Mouse (Mus musculus): ENCODE results near the gene Tulp3. TPM values are rescaled to one million over a fixed set of nuclear protein-coding genes. Genes with fewer than 3 reads are reported as not detected.
"Not testable (repeated sequence)": the region's sequence is repeated elsewhere in the genome, so short reads cannot be mapped to it uniquely, and the experiment has no call there.

Tulp3 gene
- 8.2 and 10.6 TPM in 2 replicates for polyA plus RNA-seq (2016; fragmentation: Nextera tagmentation; extraction: Ambion mirVana)

DNA sequence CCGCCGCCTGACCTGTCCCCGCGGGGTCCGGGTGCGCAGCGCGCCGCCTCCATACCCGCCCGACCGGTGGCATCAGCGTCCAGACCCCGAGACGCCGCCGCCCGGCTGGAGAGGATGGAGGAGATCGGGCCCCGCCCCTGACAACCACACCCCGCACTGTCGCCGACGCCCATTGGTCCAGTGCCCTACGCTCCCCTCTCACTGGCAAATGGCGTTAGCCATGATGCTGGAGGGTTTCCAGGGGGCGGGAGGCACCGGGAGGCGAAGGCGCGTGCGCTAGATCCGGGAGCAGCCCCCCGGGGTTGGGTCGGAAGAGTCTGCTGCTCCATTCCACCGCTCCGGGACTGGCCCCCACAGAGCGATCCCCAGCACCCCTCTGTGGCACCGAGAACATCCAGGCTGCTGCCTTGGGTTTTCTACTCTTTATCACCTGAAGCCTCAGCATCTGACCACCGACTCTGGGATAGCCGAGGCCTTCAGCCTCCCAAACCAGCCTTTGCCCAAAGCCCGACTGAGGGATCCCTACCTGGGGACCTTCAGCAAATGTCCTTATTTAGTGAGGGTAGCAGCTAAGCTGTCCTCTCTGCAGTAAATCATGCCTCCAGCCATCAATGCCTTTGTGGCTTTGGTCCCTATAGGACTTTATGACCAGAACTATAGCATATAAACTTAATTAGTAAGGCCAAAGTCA lies at the start of gene Tulp3:
Tulp3 (minus strand) TSS at position 126 of the 691 bp plus-strand sequence.
- H3K4me3 ChIP-seq, result peak within 1 kb of the TSS; percentile 87
- peak within 1 kb of the TSS; percentile 54; the same call in 1 of the 2 replicates for H3K27ac ChIP-seq (ENCODE audit: poor library complexity, severe bottlenecking)
- WGBS, result 0% methylated on average over 42 of the region's 42 CpGs
- H3K4me2 ChIP-seq, result peak within 1 kb of the TSS; percentile 90
- H3K9ac ChIP-seq, result peak within 1 kb of the TSS; percentile 81
- H3K4me1 ChIP-seq (replicated peaks), result peaks cover 11% of the 10 kb centered on the region
- no peaks in the 10 kb centered on the region for H3K9me3 ChIP-seq (replicated peaks)
- peak; percentile 99 for ATAC-seq (ENCODE audit: insufficient number of reproducible peaks, low FRiP score)
- peaks cover 25% of the 10 kb centered on the region for H3K36me3 ChIP-seq
- H3K27me3 ChIP-seq (replicated peaks), result no peaks in the 10 kb centered on the region

DNA sequence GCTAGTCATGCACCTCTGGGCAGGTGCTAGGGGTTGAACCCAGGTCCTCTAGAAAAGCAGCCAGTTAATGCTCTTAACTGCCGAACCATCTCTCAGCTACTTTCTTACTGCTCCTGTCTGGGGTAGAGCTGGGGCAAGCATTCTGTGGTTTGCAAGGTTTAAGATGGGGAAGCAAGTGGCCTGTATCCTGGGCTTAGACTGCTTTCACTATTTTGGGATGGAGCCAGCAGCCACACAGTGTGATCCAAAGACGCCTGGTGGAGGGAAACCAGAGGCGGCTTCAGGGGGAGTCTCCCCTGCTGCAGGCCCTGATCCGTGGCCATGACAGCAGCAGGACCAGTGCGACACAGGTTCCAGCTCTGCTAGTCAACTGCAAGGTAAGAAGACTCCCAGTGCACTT lies 49.1 kb upstream of the Tulp3 start:
- no peak overlapping the region for H3K27ac ChIP-seq (ENCODE audit: poor library complexity, severe bottlenecking)
- no peak overlapping the region for H3K9ac ChIP-seq
- peaks cover 5% of the 10 kb centered on the region for H3K4me1 ChIP-seq (replicated peaks)
- no peak overlapping the region for H3K4me2 ChIP-seq
- no peak overlapping the region for H3K4me3 ChIP-seq
- WGBS, result 61% methylated on average over 5 of the region's 5 CpGs
- H3K27me3 ChIP-seq (replicated peaks), result no peaks in the 10 kb centered on the region
- H3K36me3 ChIP-seq, result peaks cover 36% of the 10 kb centered on the region
- H3K9me3 ChIP-seq (replicated peaks), result no peaks in the 10 kb centered on the region
- no peak for ATAC-seq (ENCODE audit: insufficient number of reproducible peaks, low FRiP score)

DNA sequence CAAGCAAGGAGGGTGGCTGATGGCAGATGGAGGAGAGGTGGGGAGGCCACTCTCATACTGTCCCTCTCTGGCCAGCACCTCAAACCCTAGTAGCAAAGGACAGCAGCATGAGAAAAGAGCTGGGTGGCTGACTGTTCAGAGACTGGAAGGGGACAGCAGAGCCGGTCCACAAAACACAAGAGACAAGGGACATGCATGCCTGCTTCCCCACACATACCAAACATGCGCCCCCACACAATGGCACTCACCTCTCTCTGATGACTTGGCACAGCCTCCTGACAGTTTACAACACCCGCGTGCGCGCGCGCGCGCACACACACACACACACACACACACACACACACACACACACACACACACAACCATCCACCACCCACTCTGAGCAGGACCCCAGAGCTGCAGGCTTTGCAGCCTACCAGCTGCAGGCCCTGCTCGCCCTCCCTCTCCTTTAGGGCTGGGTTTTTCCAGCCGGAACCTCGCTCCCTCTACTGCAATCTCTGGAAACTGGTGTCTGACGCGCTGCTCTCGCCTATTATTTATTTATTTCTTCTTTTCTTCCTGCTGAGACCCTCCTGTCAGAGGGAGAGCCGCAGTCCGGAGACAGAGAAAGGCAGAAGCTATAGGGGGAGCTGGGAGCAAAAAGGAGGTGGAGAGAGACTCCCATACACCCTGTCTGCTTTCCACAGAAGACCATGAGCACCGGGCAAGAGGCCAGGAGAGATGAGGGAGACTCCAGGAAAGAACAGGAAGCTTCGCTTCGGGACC lies 44.0 kb upstream of the Tulp3 start:
- H3K9me3 ChIP-seq (replicated peaks), result no peaks in the 10 kb centered on the region
- H3K27ac ChIP-seq (ENCODE audit: poor library complexity, severe bottlenecking), result no peak overlapping the region
- peak overlapping the region; percentile 4; the same call in 1 of the 2 replicates for H3K4me3 ChIP-seq
- WGBS, result 37% methylated on average over 21 of the region's 21 CpGs
- H3K4me2 ChIP-seq, result peak overlapping the region; percentile 53
- ATAC-seq (ENCODE audit: insufficient number of reproducible peaks, low FRiP score), result peak; percentile 67
- peaks cover 10% of the 10 kb centered on the region for H3K4me1 ChIP-seq (replicated peaks)
- no peaks in the 10 kb centered on the region for H3K27me3 ChIP-seq (replicated peaks)
- no peaks in the 10 kb centered on the region for H3K36me3 ChIP-seq
- H3K9ac ChIP-seq, result peak overlapping the region; percentile 31

DNA sequence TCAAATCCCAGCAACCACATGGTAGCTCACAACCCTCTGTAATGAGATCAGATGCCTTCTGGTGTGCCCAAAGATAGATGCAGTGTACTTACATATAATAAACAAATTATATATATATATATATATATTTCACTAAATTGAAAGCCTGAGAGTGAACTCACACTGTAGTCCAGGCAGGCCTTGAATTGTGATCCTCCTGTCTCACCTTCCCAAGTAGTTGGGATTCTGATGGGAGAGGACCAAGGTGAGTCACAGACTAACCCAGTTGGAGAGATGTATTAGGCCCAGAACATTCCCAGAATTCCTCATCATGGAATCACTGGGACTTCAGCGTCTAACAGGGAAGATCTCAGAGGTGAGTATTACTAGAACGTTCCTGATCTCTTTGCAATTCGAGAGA lies 43.3 kb upstream of the Tulp3 start, which contains the start of gene Nrip2:
Nrip2 (plus strand) TSS at position 301 of the 400 bp plus-strand sequence.
- Histone ChIP-seq H3K9ac (peak within 1 kb of the TSS; percentile 31), H3K36me3 (no peaks in the 10 kb centered on the region), H3K4me1 (replicated peaks) (peaks cover 10% of the 10 kb centered on the region), H3K27me3 (replicated peaks) (no peaks in the 10 kb centered on the region), H3K9me3 (replicated peaks) (no peaks in the 10 kb centered on the region), H3K4me3 (peak within 1 kb of the TSS; percentile 4; the same call in 1 of the 2 replicates), H3K4me2 (peak within 1 kb of the TSS; percentile 53), H3K27ac (ENCODE audit: poor library complexity, severe bottlenecking) (no peak within 1 kb of the TSS)
- 62% methylated on average over 3 of the region's 3 CpGs for WGBS
- ATAC-seq (ENCODE audit: insufficient number of reproducible peaks, low FRiP score), result no peak

DNA sequence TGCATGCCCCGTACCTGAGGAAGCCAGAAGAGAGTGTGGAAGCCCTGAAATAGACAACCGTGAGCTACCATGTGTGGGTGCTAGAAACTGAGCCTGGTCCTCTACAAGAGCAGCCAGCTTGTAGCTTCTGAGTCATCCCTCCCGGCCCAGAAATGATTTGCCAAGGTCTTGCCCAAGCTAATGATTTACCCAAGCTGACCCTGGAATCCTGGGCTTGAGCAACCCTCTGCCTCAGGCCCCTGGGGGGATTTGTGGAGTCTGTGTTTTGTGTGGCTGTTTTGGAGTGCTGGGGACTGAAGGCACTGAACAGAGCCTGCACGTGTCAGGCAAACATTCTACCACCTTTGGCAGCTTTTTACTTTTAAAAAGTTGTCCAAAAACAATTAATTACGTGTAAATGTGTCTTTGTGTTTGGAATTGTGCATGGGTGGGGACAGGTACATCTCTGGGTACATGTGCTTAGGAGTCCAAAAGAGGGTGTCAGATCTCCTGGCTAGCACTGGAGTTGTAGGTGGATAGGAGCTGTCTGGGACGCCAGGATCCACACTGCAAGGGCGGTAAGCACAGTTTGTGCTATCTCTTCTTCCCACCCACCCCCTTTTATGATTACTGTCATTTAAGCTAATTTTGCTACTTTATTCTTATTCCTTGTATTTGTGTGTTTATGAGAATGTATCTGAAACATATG lies 42.1 kb upstream of the Tulp3 start:
- Histone ChIP-seq H3K27ac (ENCODE audit: poor library complexity, severe bottlenecking) (no peak overlapping the region), H3K9ac (no peak overlapping the region), H3K9me3 (replicated peaks) (no peaks in the 10 kb centered on the region), H3K27me3 (replicated peaks) (no peaks in the 10 kb centered on the region), H3K4me3 (no peak overlapping the region), H3K36me3 (no peaks in the 10 kb centered on the region), H3K4me2 (no peak overlapping the region), H3K4me1 (replicated peaks) (peaks cover 12% of the 10 kb centered on the region)
- WGBS, result 73% methylated on average over 7 of the region's 7 CpGs
- no peak for ATAC-seq (ENCODE audit: insufficient number of reproducible peaks, low FRiP score)

DNA sequence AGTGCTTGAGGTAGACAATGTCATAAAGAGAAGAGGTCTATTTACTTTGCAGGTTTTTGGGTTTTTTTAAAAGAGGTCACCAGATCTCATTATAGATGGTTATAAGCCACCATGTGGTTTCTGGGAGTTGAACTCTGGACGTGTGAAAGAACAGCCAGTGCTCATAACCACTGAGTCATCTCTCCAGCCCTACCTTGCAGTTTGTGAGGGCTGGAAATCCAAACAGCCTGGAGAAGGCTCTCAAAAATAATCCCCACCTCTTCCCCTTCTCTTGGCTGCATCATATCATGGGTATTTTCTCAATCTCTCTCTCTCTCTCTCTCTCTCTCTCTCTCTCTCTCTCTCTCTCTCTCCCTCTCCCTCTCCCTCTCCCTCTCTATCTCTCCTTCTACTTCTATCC lies 35.0 kb upstream of the Tulp3 start:
- H3K27ac ChIP-seq (ENCODE audit: poor library complexity, severe bottlenecking), result no peak overlapping the region
- H3K36me3 ChIP-seq, result no peaks in the 10 kb centered on the region
- H3K4me1 ChIP-seq (replicated peaks), result 0 out of 2 replicates have a peak, but pooled peaks cover 2% of the 10 kb centered on the region
- ATAC-seq (ENCODE audit: insufficient number of reproducible peaks, low FRiP score), result no peak
- no peak overlapping the region for H3K9ac ChIP-seq
- 59% methylated on average over 1 of the region's 1 CpGs for WGBS
- no peak overlapping the region for H3K4me2 ChIP-seq
- no peaks in the 10 kb centered on the region for H3K27me3 ChIP-seq (replicated peaks)
- H3K9me3 ChIP-seq (replicated peaks), result no peaks in the 10 kb centered on the region
- H3K4me3 ChIP-seq, result no peak overlapping the region

DNA sequence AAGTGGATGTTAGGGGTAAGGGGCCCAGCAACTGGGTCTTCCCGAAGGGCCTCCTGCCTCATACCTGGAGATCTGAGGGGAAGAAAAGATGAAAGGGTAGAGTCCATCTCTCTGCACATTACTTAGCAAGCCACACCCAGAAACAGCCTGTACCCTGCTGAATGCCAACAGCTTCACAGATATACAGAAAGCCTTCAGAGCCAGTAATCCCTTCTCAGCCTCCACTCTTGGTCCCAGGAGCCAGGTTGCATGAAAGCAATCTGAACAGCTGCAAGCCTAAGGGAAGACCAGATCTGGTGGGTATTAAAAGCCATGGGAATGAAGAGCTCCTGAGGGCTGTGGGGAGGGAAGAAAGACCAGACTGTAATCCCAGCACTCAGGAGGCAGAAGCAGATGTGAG lies 33.5 kb upstream of the Tulp3 start:
- Histone ChIP-seq H3K4me3 (no peak overlapping the region), H3K27me3 (replicated peaks) (no peaks in the 10 kb centered on the region), H3K9me3 (replicated peaks) (no peaks in the 10 kb centered on the region), H3K4me1 (replicated peaks) (0 out of 2 replicates have a peak, but pooled peaks cover 2% of the 10 kb centered on the region), H3K27ac (ENCODE audit: poor library complexity, severe bottlenecking) (no peak overlapping the region), H3K36me3 (no peaks in the 10 kb centered on the region), H3K9ac (no peak overlapping the region), H3K4me2 (no peak overlapping the region)
- WGBS, result 77% methylated on average over 1 of the region's 1 CpGs
- ATAC-seq (ENCODE audit: insufficient number of reproducible peaks, low FRiP score), result no peak

DNA sequence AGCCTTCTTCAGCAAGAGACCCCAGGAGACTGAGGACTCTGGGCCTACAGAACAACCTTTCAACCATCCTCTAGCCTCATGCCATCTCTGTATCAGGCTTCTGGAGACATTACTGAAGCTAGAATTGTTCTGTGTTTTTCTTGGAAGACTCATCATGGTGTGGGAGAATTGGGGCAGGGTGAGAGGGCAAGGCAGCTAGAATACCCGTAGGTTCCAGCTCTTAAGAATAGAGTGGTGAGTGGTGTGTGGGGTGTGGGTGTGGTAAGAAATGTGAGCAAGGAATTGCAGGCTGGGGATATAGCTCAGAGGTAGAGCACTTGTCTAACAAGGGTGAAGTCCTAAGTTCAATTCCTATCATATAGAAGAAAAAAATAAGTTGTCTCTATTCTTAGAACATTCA lies 29.4 kb upstream of the Tulp3 start:
- Histone ChIP-seq H3K4me1 (replicated peaks) (no peaks in the 10 kb centered on the region), H3K27ac (ENCODE audit: poor library complexity, severe bottlenecking) (no peak overlapping the region), H3K36me3 (no peaks in the 10 kb centered on the region), H3K4me2 (no peak overlapping the region), H3K9me3 (replicated peaks) (no peaks in the 10 kb centered on the region), H3K27me3 (replicated peaks) (no peaks in the 10 kb centered on the region), H3K4me3 (no peak overlapping the region), H3K9ac (no peak overlapping the region)
- no peak for ATAC-seq (ENCODE audit: insufficient number of reproducible peaks, low FRiP score)
- WGBS, result 62% methylated on average over 1 of the region's 1 CpGs

DNA sequence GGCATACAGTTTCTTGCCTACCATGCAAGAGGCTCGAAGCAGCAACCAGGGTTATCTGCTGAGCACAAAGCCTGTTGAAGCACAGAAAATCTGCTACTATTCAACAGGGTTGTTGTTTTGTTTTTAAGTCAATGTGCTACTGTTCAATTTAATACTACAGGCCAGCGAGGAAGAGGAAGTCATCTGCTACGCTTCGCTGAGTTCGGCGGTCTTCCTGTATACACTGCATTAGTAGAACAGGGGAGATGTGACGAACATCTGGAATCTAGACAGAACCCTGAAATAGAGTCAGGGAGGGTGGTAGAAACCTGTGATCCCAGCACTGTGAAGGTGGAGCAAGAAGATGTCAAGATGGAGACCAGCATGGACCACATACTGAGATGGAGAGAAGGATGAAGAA lies 28.1 kb upstream of the Tulp3 start:
- WGBS, result 85% methylated on average over 7 of the region's 7 CpGs
- Histone ChIP-seq H3K36me3 (no peaks in the 10 kb centered on the region), H3K9me3 (replicated peaks) (no peaks in the 10 kb centered on the region)

DNA sequence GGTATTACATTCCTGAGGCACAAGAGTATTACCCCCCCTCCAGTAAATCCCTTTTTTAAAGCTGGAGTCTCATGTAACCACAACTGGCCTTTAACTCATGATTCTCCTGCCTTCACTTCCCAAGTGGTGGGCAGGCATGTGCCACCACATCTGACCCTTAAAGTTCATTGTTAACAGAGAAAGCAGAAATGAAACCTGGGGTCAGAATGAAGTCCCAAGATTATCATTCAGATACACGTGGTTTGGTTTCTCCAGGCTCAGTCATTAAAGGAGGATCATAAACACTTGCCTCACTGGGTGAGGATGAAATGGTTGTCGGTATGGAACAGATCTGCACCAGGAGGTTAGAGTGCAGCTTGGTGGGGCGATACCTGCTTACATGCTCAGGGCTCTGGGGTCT lies 25.6 kb upstream of the Tulp3 start:
- ATAC-seq (ENCODE audit: insufficient number of reproducible peaks, low FRiP score), result no peak
- Histone ChIP-seq H3K9ac (no peak overlapping the region), H3K4me1 (replicated peaks) (no peaks in the 10 kb centered on the region), H3K27me3 (replicated peaks) (no peaks in the 10 kb centered on the region), H3K9me3 (replicated peaks) (no peaks in the 10 kb centered on the region), H3K4me2 (no peak overlapping the region), H3K36me3 (peaks cover 9% of the 10 kb centered on the region), H3K4me3 (no peak overlapping the region), H3K27ac (ENCODE audit: poor library complexity, severe bottlenecking) (no peak overlapping the region)
- WGBS, result 75% methylated on average over 3 of the region's 3 CpGs

More for the DNA sequence above, 28.1 kb upstream of the Tulp3 start:
- ATAC-seq (ENCODE audit: insufficient number of reproducible peaks, low FRiP score), result no peak
- H3K4me1 ChIP-seq (replicated peaks), result no peaks in the 10 kb centered on the region
- H3K9ac ChIP-seq, result no peak overlapping the region
- no peak overlapping the region for H3K4me2 ChIP-seq
- H3K27ac ChIP-seq (ENCODE audit: poor library complexity, severe bottlenecking), result no peak overlapping the region
- no peaks in the 10 kb centered on the region for H3K27me3 ChIP-seq (replicated peaks)
- H3K4me3 ChIP-seq, result no peak overlapping the region

DNA sequence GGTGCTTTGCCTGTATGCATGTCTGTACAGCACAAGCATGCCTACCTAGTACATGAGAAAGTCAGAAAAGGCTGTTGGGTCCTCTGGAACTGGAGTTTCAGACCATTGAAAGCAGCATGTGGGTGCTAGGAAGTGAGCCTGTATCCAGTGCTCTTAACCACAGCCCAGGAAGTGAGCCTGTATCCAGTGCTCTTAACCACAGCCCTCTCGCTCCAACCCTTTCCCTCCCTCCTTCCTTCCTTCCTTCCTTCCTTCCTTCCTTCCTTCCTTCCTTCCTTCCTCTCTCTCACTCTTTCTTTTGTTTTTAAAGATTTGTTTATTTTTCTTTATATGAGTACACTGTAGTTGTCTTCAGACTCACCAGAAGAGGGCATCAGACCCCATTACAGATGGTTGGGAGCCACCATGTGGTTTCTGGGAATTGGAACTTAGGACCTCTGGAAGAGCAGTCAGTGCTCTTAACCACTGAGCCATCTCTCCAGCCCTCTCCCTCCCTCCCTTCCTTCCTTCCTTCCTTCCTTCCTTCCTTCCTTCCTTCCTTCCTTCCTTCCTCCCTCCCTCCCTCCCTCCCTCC lies 25.0 kb upstream of the Tulp3 start:
- H3K9ac ChIP-seq; H3K27ac ChIP-seq (ENCODE audit: poor library complexity, severe bottlenecking); ATAC-seq (ENCODE audit: insufficient number of reproducible peaks, low FRiP score); H3K4me1 ChIP-seq (replicated peaks); H3K4me3 ChIP-seq; H3K27me3 ChIP-seq (replicated peaks); H3K4me2 ChIP-seq; H3K9me3 ChIP-seq (replicated peaks): not testable (repeated sequence)
- peaks cover 11% of the 10 kb centered on the region for H3K36me3 ChIP-seq
- 58% methylated on average over 1 of the region's 1 CpGs for WGBS

Measured in heart, embryonic 12.5 days (tissue).